Mouse (Mus musculus) liver, embryonic 14.5 days (tissue): ENCODE measurements around the gene Pcbp2.
A peak's percentile ranks its signal among the peaks of the same experiment; 100 is the strongest.

Experiments
- CTCF ChIP-seq: IDR thresholded peaks from 2 replicates; pipeline ENCODE4 v1.5.1; 2016; ENCODE audit warnings: antibody characterized with exemption, low read depth, control low read depth
- EP300 ChIP-seq: IDR thresholded peaks from 2 replicates; pipeline ENCODE4 v1.6.1; 2016; ENCODE audit warnings: antibody characterized with exemption, low read depth

DNA sequence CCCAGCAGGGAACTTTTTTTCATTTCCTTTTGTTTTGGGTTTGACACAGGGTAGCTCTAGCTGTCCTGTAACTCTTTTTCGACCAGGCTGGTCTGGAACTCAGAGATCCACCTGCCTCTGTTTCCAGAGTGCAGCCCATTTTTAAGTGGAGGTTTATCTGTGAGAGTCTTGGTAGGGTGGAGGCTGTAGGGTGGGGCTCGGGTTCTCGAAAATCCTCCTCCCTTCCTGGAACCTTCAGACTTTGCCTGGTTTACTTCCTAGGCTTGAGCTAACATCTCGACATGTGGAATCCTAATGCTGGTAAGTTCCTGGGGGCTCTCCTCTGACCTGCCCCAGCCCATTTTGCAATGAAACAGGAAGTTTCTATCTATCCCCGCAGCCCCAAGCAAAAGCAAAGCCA lies 10.5 kb upstream of the Pcbp2 start:
- TF ChIP-seq EP300 (peak; percentile 41; the same call in 1 of the 2 replicates), CTCF (no peak)
